Mouse (Mus musculus) ovary, adult 10 weeks (tissue): ENCODE data around the gene Tulp4. TPM values are rescaled to one million over a fixed set of nuclear protein-coding genes. Genes with fewer than 3 reads are reported as not detected.

Source experiments
- polyA plus RNA-seq: library from polyadenylated mRNA; stranded (reverse); fragments of 350-450 nt; fragmentation: Illumina TruSeq; extraction: RNeasy Lipid Tissue Mini Kit (QIAGEN cat#74804); gene quantifications from one replicate; pipeline ENCODE4 v1.2.3, GENCODE M21; 2014

Tulp4 gene
- polyA plus RNA-seq, result 109 TPM

DNA sequence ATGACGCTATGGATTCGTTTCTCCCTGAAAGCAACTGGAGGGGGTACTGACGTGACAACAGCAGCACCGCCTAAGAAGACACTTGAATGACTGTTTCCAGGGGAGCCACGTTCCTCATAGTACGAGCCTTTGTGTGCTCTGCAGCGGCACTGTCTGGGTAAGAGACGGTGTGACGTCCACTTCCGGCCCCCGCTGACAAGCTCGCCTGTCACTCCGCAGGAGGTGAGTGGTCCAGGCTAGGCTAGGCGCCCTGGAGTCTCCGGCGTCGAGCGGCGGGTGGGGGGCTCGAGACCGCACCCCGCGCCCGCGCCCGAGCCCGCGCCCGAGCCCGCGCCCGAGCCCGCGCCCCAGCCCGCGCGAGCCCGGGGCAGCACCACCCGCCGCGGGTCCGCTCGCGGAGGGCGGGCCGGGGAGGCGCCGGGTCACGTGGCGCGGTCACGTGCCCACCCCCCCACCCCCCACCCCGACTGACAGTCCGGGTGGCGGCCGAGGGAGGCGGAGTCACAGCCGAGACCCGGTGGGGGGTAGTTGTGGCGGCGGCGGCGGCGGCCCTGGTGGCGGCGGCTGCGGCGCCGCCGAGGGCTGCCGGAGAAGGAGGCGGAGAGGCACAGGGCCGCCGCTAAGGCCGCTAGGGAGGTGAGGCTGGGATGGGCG lies at the start of gene Tulp4:
Gene Tulp4 (plus strand): TSS at position 77 of the 654 bp plus-strand sequence.

GRCm38 (mm10) chr17:6079287-6080122 lies 26.7 kb upstream of the Tulp4 start, which contains the start of the genes Serac1 and Gtf2h5:
TSS of gene Serac1 (minus strand) at chr17:6079741.
TSS of gene Gtf2h5 (plus strand) at chr17:6079786.

DNA sequence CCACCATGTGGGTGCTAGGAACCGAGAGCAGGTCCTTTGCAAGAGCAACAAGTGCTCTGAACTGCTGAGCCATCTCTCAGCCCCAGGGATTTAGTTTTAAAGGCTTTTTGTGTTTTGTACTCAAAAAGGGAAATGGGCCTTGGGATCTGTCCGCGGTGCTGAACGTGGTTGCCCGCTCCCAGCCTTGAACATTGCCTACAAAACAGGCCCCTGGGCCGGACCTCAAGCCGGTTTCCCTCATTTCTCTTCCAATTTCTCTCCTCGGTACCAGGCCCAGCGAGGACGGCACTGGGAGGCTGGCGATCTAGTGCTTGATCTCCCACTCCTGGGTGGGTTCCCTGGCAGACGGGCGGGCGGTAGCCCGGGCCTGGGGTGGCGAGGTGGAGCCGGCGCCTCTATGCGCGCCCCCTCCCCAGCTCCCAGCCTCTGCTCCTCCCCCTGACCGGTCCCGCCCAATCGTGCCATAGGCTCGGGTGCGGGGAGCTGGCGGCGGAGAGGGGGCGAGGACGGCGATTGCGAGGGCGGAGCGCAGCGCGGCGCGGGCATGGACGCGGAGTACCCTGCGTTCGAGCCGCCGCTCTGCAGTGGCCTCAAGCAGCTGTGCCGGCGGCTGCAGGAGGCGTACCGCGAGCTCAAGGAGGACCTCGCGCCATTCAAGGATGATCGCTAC lies 150.3 kb downstream of the Tulp4 start, which contains the start of gene Tmem181a:
Gene Tmem181a (plus strand): TSS at position 461 of the 670 bp plus-strand sequence.

Other genes with a start within 250 kb of the Tulp4 start
- 6.8 TPM for gene Synj2, start 165.2 kb upstream of the Tulp4 start, polyA plus RNA-seq
- 7.3 TPM for gene Serac1, start 26.7 kb upstream of the Tulp4 start, polyA plus RNA-seq
- 50.5 TPM for gene Gtf2h5, start 26.7 kb upstream of the Tulp4 start, polyA plus RNA-seq
- 15.0 TPM for gene Tmem181a, start 150.4 kb downstream of the Tulp4 start, polyA plus RNA-seq
- gene Dynlt1a, start 211.1 kb downstream of the Tulp4 start, polyA plus RNA-seq, result 3.1 TPM